Mouse (Mus musculus): ENCODE data around the gene Fthl17c. TPM values are rescaled to one million over a fixed set of nuclear protein-coding genes. Genes with fewer than 3 reads are reported as not detected.
A peak's percentile ranks its signal among the peaks of the same experiment; 100 is the strongest.
"Not testable (repeated sequence)": the region's sequence is repeated elsewhere in the genome, so short reads cannot be mapped to it uniquely, and the experiment has no call there.

Fthl17c gene
- total RNA-seq (2021) = not detected
- long read RNA-seq, experiment 1 = 0 reads
- long read RNA-seq, experiment 2 = 0 reads

DNA sequence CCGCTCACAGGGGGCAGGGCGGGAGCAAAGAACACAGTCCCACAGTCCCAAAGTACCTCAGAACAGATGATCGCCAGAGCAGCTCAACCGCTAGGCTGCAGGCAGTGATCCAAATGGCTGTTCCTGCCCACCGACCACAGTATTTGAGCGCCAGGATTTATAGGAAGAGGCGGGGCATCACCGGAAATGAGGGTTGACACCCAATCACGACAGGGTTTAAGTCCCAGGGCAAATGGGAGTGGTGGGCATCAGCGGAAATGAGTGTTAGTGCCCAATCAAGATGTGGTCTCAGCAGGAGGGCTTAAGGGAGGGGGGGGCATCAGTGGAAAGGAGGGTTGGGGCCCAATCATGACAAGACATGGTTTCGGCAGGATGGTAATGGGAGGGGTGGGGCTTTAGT, at the start of gene Fthl17c:
Fthl17c (minus strand) TSS at position 101 of the 400 bp plus-strand sequence.
- H3K4me3 ChIP-seq; DNase-seq (ENCODE audit: extremely low spot score in 1 of 2, low spot score in 2 of 2); H3K27ac ChIP-seq; intact Hi-C loops (cut with DNase I): not testable (repeated sequence)

DNA sequence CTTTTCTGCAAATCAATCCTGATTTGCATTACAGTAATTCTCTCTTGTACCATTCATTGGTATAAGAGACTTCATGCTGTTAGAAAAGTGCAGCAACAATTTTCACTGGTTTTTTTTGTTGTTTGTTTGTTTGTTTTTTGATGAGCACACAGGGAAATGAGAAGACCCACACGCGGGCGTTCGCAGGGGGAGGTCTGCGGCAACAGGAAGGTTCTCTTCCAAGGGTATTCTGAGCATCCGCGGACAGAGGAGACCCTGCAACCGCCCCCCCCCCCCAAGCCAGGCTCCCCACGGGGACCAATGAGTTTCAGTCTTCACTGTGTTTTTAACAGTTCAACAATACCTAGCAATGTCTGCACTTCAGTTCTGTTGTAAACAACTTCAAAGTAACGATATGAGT, 43.1 kb upstream of the Fthl17c start:
- intact Hi-C loops (cut with DNase I) = no loop called here
- H3K27ac ChIP-seq = no peak overlapping the region
- TF ChIP-seq CTCF (IDR thresholded peaks at IDR 0.05) = no peak
- no peak overlapping the region for H3K4me3 ChIP-seq
- DNase-seq (ENCODE audit: extremely low spot score in 1 of 2, low spot score in 2 of 2) = no peak

DNA sequence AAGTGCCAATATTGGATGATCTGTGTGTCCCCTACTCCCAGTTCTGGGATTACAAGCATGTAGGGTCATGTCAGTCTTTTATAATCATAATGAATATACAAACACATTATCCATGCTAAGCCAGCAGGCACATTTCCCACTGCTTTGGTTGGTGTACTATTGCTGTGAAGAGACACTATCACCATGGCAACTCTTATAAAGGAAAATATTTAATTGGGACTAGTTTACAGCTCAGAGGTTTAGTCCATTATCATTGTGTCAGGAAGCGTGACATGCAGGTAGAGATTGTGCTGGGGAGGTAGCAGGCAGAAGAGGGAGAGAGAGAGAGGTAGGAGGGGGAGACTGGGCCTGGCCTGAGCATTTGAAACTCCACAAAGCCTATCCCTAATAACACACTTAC, 39.7 kb upstream of the Fthl17c start:
- DNase-seq (ENCODE audit: extremely low spot score in 1 of 2, low spot score in 2 of 2) = no peak
- no peak for TF ChIP-seq CTCF (IDR thresholded peaks at IDR 0.05)
- no peak overlapping the region for H3K4me3 ChIP-seq
- intact Hi-C loops (cut with DNase I) = no loop called here
- H3K27ac ChIP-seq = no peak overlapping the region

GRCm38 (mm10) chrX:8986655-8987054, 10.3 kb upstream of the Fthl17c start, which contains the start of gene Fthl17d:
Gene Fthl17d, minus strand, starts transcription at chrX:8986755.
- H3K4me3 ChIP-seq; H3K27ac ChIP-seq; intact Hi-C loops (cut with DNase I); DNase-seq (ENCODE audit: extremely low spot score in 1 of 2, low spot score in 2 of 2): not testable (repeated sequence)

DNA sequence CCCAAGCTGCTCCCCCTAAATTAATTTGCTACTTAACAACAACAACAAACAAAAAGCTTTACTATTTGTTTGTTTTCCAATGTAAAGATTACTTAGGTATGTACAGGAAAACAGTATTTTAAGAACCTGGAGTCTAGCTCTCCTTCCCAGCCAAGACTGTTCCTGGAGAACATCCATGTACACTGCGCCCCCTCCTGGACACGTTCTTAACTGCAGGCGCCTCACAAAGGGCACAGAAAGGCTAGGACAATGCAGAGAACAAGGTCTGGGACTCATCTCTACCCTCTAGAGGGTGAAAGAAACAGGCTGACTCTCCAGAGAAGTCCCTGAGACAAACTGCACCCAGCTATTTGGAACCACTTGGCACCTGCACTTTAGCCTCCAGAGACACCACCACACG, 11.7 kb downstream of the Fthl17c start:
- intact Hi-C loops (cut with DNase I); DNase-seq (ENCODE audit: extremely low spot score in 1 of 2, low spot score in 2 of 2): not testable (repeated sequence)

GRCm38 (mm10) chrX:8962875-8963274, 13.5 kb downstream of the Fthl17c start, which contains the start of gene Fthl17b:
Gene Fthl17b, minus strand, starts transcription at chrX:8962975.
- H3K27ac ChIP-seq; H3K4me3 ChIP-seq; intact Hi-C loops (cut with DNase I); DNase-seq (ENCODE audit: extremely low spot score in 1 of 2, low spot score in 2 of 2): not testable (repeated sequence)

More for the DNA sequence above, 11.7 kb downstream of the Fthl17c start:
- TF ChIP-seq CTCF (IDR thresholded peaks at IDR 0.05) = peak; percentile 31
- H3K4me3 ChIP-seq, H3K27ac ChIP-seq: not testable (repeated sequence)

DNA sequence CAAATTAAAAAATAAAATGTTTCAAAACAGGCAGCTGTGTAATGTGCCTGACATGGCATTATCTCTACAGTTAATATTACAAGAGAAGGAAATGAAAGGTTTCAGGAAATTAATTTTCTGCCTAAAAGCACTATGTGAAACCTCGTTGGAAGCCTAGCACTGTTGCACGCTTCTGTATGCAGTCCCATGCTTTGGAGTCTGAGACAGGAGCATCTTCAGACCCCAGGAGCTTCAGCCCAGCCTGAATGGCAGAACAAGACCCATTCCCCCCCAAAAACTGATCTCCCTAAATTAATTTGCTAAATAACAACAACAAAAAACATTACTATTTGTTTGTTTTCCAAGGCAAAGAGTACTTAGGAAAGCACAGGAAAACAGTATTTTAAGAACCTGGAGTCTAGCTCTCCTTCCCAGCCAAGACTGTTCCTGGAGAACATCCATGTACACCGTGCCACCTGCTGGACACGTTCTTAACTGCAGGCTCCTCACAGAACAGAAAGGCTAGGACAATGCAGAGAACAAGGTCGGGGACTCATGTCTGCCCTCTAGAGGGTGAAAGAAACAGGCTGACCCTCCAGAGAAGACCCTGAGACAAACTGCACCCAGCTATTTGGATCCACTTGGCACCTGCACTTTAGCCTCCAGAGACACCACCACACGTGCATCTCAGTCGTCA, 28.1 kb downstream of the Fthl17c start:
- H3K27ac ChIP-seq, H3K4me3 ChIP-seq: not testable (repeated sequence)
- intact Hi-C loops (cut with DNase I) = loop anchor here (5.0 kb wide), 2 partner anchors 56 to 116 kb away; partner anchors contain the start of gene B630019K06Rik
- DNase-seq (ENCODE audit: extremely low spot score in 1 of 2, low spot score in 2 of 2) = peak; percentile 80 to 88
- TF ChIP-seq CTCF (IDR thresholded peaks at IDR 0.05) = peak; percentile 72

GRCm38 (mm10) chrX:8944041-8944440, 32.3 kb downstream of the Fthl17c start:
- H3K4me3 ChIP-seq = no peak overlapping the region
- DNase-seq (ENCODE audit: extremely low spot score in 1 of 2, low spot score in 2 of 2) = no peak
- no peak for TF ChIP-seq CTCF (IDR thresholded peaks at IDR 0.05)
- H3K27ac ChIP-seq = no peak overlapping the region
- intact Hi-C loops (cut with DNase I) = no loop called here

GRCm38 (mm10) chrX:8927308-8927707, 49.1 kb downstream of the Fthl17c start:
- intact Hi-C loops (cut with DNase I) = no loop called here
- no peak for DNase-seq (ENCODE audit: extremely low spot score in 1 of 2, low spot score in 2 of 2)
- Histone ChIP-seq H3K27ac (no peak overlapping the region), H3K4me3 (no peak overlapping the region)
- no peak for TF ChIP-seq CTCF (IDR thresholded peaks at IDR 0.05)

Other genes starting within 250 kb of the Fthl17c start
- gene Ssx9, start 228.1 kb downstream of the Fthl17c start, total RNA-seq (2021) = not detected
- gene Ssxb5, start 172.9 kb downstream of the Fthl17c start, total RNA-seq (2021) = not detected
- gene Gm6592, start 132.6 kb downstream of the Fthl17c start, total RNA-seq (2021) = not detected
- not detected for gene Gm5751, start 102.3 kb downstream of the Fthl17c start, total RNA-seq (2021)
- 10 to 100 TPM; 31.4 to 35.0 TPM for gene B630019K06Rik, start 84.2 kb downstream of the Fthl17c start, total RNA-seq (2021)
- gene Fthl17b, start 13.6 kb downstream of the Fthl17c start, total RNA-seq (2021) = not detected
- gene Fthl17d, start 10.2 kb upstream of the Fthl17c start, total RNA-seq (2021) = not detected
- gene Fthl17e, start 56.9 kb upstream of the Fthl17c start, total RNA-seq (2021) = not detected
- not detected for gene Fthl17f, start 86.5 kb upstream of the Fthl17c start, total RNA-seq (2021)
- gene 4930402K13Rik, start 128.0 kb upstream of the Fthl17c start, total RNA-seq (2021) = not detected
- gene Lancl3, start 223.3 kb upstream of the Fthl17c start, total RNA-seq (2021) = 1 to 10 TPM; 6.8 to 7.8 TPM

Data from left cerebral cortex, adult 2 months (tissue).